In genomic region chr5:100549311-100549710, GRCm38 (mm10) we compare ENCODE assay signal across 16 mouse cellular contexts. TPM values are rescaled to one million over a fixed set of nuclear protein-coding genes. Genes with fewer than 3 reads are reported as not detected.
"Had no signal": no experiment of that assay in that cellular context is flagged by ENCODE, and none has a peak within 500 bp of the region (broad histone marks: within the 10 kb centered on the region; RNA-seq: fewer than 3 reads in every experiment).

No protein-coding gene starts in this region.

- H3K27me3 ChIP-seq: liver, embryonic 15.5 days; midbrain, embryonic 13.5 days had no signal

- H3K9ac ChIP-seq: liver, embryonic 15.5 days; lung, embryonic 14.5 days; midbrain, embryonic 13.5 days had no signal

- H3K9me3 ChIP-seq: liver, embryonic 15.5 days; midbrain, embryonic 13.5 days had no signal

- H3K4me3 ChIP-seq: layer of hippocampus, adult 2 months; liver, embryonic 15.5 days; midbrain, embryonic 13.5 days had no signal

- H3K27ac ChIP-seq: kidney, postnatal 0 days; layer of hippocampus, adult 2 months; macrophage; midbrain, embryonic 13.5 days had no signal

- H3K4me1 ChIP-seq: midbrain, embryonic 13.5 days had no signal

- ATAC-seq: intestine, embryonic 16.5 days; lung, postnatal 0 days; midbrain, embryonic 13.5 days had no signal

- H3K4me2 ChIP-seq: liver, embryonic 11.5 days; liver, embryonic 15.5 days; lung, embryonic 14.5 days; midbrain, embryonic 13.5 days had no signal

- DNase-seq: kidney, adult 2 months; kidney, postnatal 25 days; layer of hippocampus, adult 9-11 months; lung, embryonic 14.5 days; thymus, adult 18-20 months; thymus, postnatal 36 days had no signal

RNA-seq across cellular contexts. Expression of gene Plac8, which starts 22.7 kb away (rescaled TPM):
- total RNA-seq: layer of hippocampus, adult 2 months; layer of hippocampus, postnatal 25 days; left cerebral cortex, postnatal 25 days had no signal
- polyA plus RNA-seq: midbrain, embryonic 13.5 days had no signal
